In genomic region chr2:167221159-167221845, GRCm38 (mm10) we compare ENCODE assay signal across 7 mouse cellular contexts. TPM values are rescaled to one million over a fixed set of nuclear protein-coding genes. Genes with fewer than 3 reads are reported as not detected.
"Had no signal": no experiment of that assay in that cellular context is flagged by ENCODE, and none has a peak within 500 bp of the region (broad histone marks: within the 10 kb centered on the region; RNA-seq: fewer than 3 reads in every experiment).

No protein-coding gene starts in this region.

- H3K4me3 ChIP-seq: limb, embryonic 12.5 days; midbrain, embryonic 15.5 days; neural tube, embryonic 13.5 days; stomach, embryonic 15.5 days had no signal

- H3K4me2 ChIP-seq: limb, embryonic 12.5 days; midbrain, embryonic 15.5 days; neural tube, embryonic 13.5 days; stomach, embryonic 15.5 days had no signal

- H3K27ac ChIP-seq: kidney, postnatal 0 days; limb, embryonic 12.5 days; liver, embryonic 14.5 days; midbrain, embryonic 15.5 days; neural tube, embryonic 13.5 days; stomach, embryonic 15.5 days had no signal

- H3K9ac ChIP-seq: limb, embryonic 12.5 days; liver, embryonic 14.5 days; midbrain, embryonic 15.5 days; neural tube, embryonic 13.5 days; stomach, embryonic 15.5 days had no signal

- H3K9me3 ChIP-seq: limb, embryonic 12.5 days; midbrain, embryonic 15.5 days; neural tube, embryonic 13.5 days; stomach, embryonic 15.5 days had no signal

- H3K36me3 ChIP-seq: midbrain, embryonic 15.5 days; neural tube, embryonic 13.5 days; stomach, embryonic 15.5 days had no signal

- H3K27me3 ChIP-seq: limb, embryonic 12.5 days; midbrain, embryonic 15.5 days; neural tube, embryonic 13.5 days; stomach, embryonic 15.5 days had no signal

- H3K4me1 ChIP-seq: limb, embryonic 12.5 days; neural tube, embryonic 13.5 days; stomach, embryonic 15.5 days had no signal

- ATAC-seq: midbrain, embryonic 15.5 days had no signal

RNA-seq across cellular contexts. Expression of gene Ptgis, which starts 19.1 kb away (rescaled TPM):
- total RNA-seq: megakaryocyte-erythroid progenitor cell, adult 5-6 weeks had no signal
